Mouse (Mus musculus) heart, embryonic 11.5 days (tissue): ENCODE results near the gene Mthfd2l. TPM values are rescaled to one million over a fixed set of nuclear protein-coding genes. Genes with fewer than 3 reads are reported as not detected.

Experiments
- ATAC-seq: fragments of 200-750 bp; cut with Nextera tagmentation; replicated peaks from 2 replicates; pipeline ENCODE4 v1.8.0; 2017; ENCODE audit warnings: moderate library complexity; ENCODE audit not compliant: insufficient number of reproducible peaks, low FRiP score, low TSS enrichment
- H3K27ac ChIP-seq: fragments of 300-500 bp; sonication (generic); 2 replicates; pipeline ENCODE4 v1.5.1; 2014; ENCODE audit warnings: mild to moderate bottlenecking, low read depth, low read length
- H3K27me3 ChIP-seq: fragments of 300-500 bp; sonication (generic); 2 replicates; pipeline ENCODE4 v1.6.1; 2014; ENCODE audit warnings: mild to moderate bottlenecking, low read length, mixed read lengths; ENCODE audit not compliant: control insufficient read depth, insufficient read depth
- H3K36me3 ChIP-seq: fragments of 300-500 bp; sonication (generic); 2 replicates; pipeline ENCODE4 v1.6.1; 2014; ENCODE audit warnings: mild to moderate bottlenecking, low read length, moderate library complexity, mixed read lengths; ENCODE audit not compliant: control insufficient read depth, insufficient read depth
- H3K4me1 ChIP-seq: fragments of 300-500 bp; sonication (generic); 2 replicates; pipeline ENCODE4 v1.6.1; 2014; ENCODE audit warnings: low read length; ENCODE audit not compliant: control insufficient read depth, insufficient read depth
- H3K4me2 ChIP-seq: fragments of 300-500 bp; sonication (generic); 2 replicates; pipeline ENCODE4 v1.6.1; 2014; ENCODE audit warnings: mild to moderate bottlenecking, moderate library complexity
- H3K4me3 ChIP-seq: fragments of 300-500 bp; sonication (generic); 2 replicates; pipeline ENCODE4 v1.5.1; 2014; ENCODE audit warnings: low read depth, low read length
- H3K9ac ChIP-seq: fragments of 300-500 bp; sonication (generic); 2 replicates; pipeline ENCODE4 v1.6.1; 2014; ENCODE audit warnings: mild to moderate bottlenecking, low read depth, low read length, moderate library complexity
- H3K9me3 ChIP-seq: fragments of 300-500 bp; sonication (generic); replicated peaks from 2 replicates; pipeline ENCODE4 v1.6.1; 2016; ENCODE audit warnings: low read length; ENCODE audit not compliant: control insufficient read depth
- WGBS: fragments of 180-500 bp; shearing (Covaris S2); extraction: QIAGEN DNeasy Blood & Tissue Kit; methylation state at CpG from one replicate; pipeline ENCODE4 v1.1.7; 2014; ENCODE audit not compliant: insufficient replicate concordance; 5-methylcytosine and 5-hydroxymethylcytosine counted together
- polyA plus RNA-seq: library from polyadenylated mRNA; unstranded; fragments of >200 nt; fragmentation: Nextera tagmentation; extraction: Ambion mirVana; gene quantifications from 2 replicates; pipeline ENCODE4 v1.2.1, GENCODE M21; 2014

Gene Mthfd2l
- polyA plus RNA-seq = 32.5 and 33.3 TPM in 2 replicates

- peak; percentile 99 for ATAC-seq
- no peaks in the 10 kb centered on the region for H3K27me3 ChIP-seq
- peaks cover 3% of the 10 kb centered on the region; the same call in 1 of the 2 replicates for H3K36me3 ChIP-seq
- WGBS = under 1% methylated on average over 74 of the region's 79 CpGs
- peak within 1 kb of the TSS; percentile 79 for H3K4me3 ChIP-seq
- H3K9ac ChIP-seq = peak within 1 kb of the TSS; percentile 95
- peak within 1 kb of the TSS; percentile 75 for H3K4me2 ChIP-seq
- H3K9me3 ChIP-seq = no peaks in the 10 kb centered on the region
- peak within 1 kb of the TSS; percentile 95 for H3K27ac ChIP-seq
- peaks cover 6% of the 10 kb centered on the region; the same call in 1 of the 2 replicates for H3K4me1 ChIP-seq
Observed at GRCm38 (mm10) chr5:90930971-90931851, at the start of gene Mthfd2l. TSS of gene Mthfd2l (plus strand) at chr5:90931117.

GRCm38 (mm10) chr5:90881682-90882081 lies 49.2 kb upstream of the Mthfd2l start:
- H3K27me3 ChIP-seq = no peaks in the 10 kb centered on the region
- no peak overlapping the region for H3K4me3 ChIP-seq
- no peaks in the 10 kb centered on the region for H3K4me1 ChIP-seq
- no peaks in the 10 kb centered on the region for H3K36me3 ChIP-seq
- H3K9ac ChIP-seq = no peak overlapping the region
- H3K4me2 ChIP-seq = no peak overlapping the region
- no peak for ATAC-seq
- WGBS = 84% methylated on average over 5 of the region's 5 CpGs
- no peak overlapping the region for H3K27ac ChIP-seq
- H3K9me3 ChIP-seq = no peaks in the 10 kb centered on the region

- Histone ChIP-seq H3K27me3 (no peaks in the 10 kb centered on the region), H3K27ac (no peak overlapping the region), H3K4me2 (no peak overlapping the region), H3K4me3 (no peak overlapping the region), H3K36me3 (no peaks in the 10 kb centered on the region), H3K9me3 (no peaks in the 10 kb centered on the region), H3K4me1 (no peaks in the 10 kb centered on the region), H3K9ac (no peak overlapping the region)
- WGBS = 82% methylated on average over 5 of the region's 5 CpGs
- no peak for ATAC-seq
Observed at GRCm38 (mm10) chr5:90882146-90882545, 48.8 kb upstream of the Mthfd2l start.

- no peaks in the 10 kb centered on the region for H3K27me3 ChIP-seq
- no peak overlapping the region for H3K9ac ChIP-seq
- H3K4me1 ChIP-seq = no peaks in the 10 kb centered on the region
- no peak overlapping the region for H3K4me2 ChIP-seq
- H3K4me3 ChIP-seq = no peak overlapping the region
- no peaks in the 10 kb centered on the region for H3K36me3 ChIP-seq
- no peaks in the 10 kb centered on the region for H3K9me3 ChIP-seq
- no peak overlapping the region for H3K27ac ChIP-seq
- peak; percentile 46; the same call in 1 of the 2 replicates for ATAC-seq
- WGBS = 47% methylated on average over 2 of the region's 2 CpGs
Observed at GRCm38 (mm10) chr5:90884628-90885242, 46.2 kb upstream of the Mthfd2l start.

GRCm38 (mm10) chr5:90888661-90889060 lies 42.3 kb upstream of the Mthfd2l start:
- H3K4me1 ChIP-seq = no peaks in the 10 kb centered on the region
- 65% methylated on average over 5 of the region's 5 CpGs for WGBS
- H3K4me3 ChIP-seq = no peak overlapping the region
- no peaks in the 10 kb centered on the region for H3K27me3 ChIP-seq
- H3K9me3 ChIP-seq = no peaks in the 10 kb centered on the region
- no peak overlapping the region for H3K9ac ChIP-seq
- no peaks in the 10 kb centered on the region for H3K36me3 ChIP-seq
- no peak for ATAC-seq
- H3K27ac ChIP-seq = no peak overlapping the region
- no peak overlapping the region for H3K4me2 ChIP-seq

- WGBS = 10% methylated on average over 30 of the region's 30 CpGs
- no peaks in the 10 kb centered on the region for H3K4me1 ChIP-seq
- peak; percentile 55; the same call in 1 of the 2 replicates for ATAC-seq
- H3K36me3 ChIP-seq = no peaks in the 10 kb centered on the region
- H3K9me3 ChIP-seq = no peaks in the 10 kb centered on the region
- H3K9ac ChIP-seq = peak within 1 kb of the TSS; percentile 67
- H3K4me2 ChIP-seq = peak within 1 kb of the TSS; percentile 86
- H3K27ac ChIP-seq = no peak within 1 kb of the TSS
- peak within 1 kb of the TSS; percentile 51 for H3K4me3 ChIP-seq
- H3K27me3 ChIP-seq = no peaks in the 10 kb centered on the region
Observed at GRCm38 (mm10) chr5:90890519-90891463, 40.1 kb upstream of the Mthfd2l start, which contains the start of gene Cxcl1. TSS of gene Cxcl1 (plus strand) at chr5:90891241.

- H3K27ac ChIP-seq = no peak overlapping the region
- WGBS = 23% methylated on average over 10 of the region's 10 CpGs
- no peak for ATAC-seq
Observed at GRCm38 (mm10) chr5:90891464-90891813, 39.5 kb upstream of the Mthfd2l start.

GRCm38 (mm10) chr5:90894231-90894630 lies 36.7 kb upstream of the Mthfd2l start:
- Histone ChIP-seq H3K27me3 (no peaks in the 10 kb centered on the region), H3K4me2 (no peak overlapping the region), H3K9ac (no peak overlapping the region), H3K36me3 (no peaks in the 10 kb centered on the region), H3K27ac (no peak overlapping the region), H3K9me3 (no peaks in the 10 kb centered on the region), H3K4me3 (no peak overlapping the region), H3K4me1 (no peaks in the 10 kb centered on the region)
- ATAC-seq = no peak
- 61% methylated on average over 8 of the region's 8 CpGs for WGBS

More at GRCm38 (mm10) chr5:90891464-90891813, 39.5 kb upstream of the Mthfd2l start:
- H3K9me3 ChIP-seq = no peaks in the 10 kb centered on the region
- H3K9ac ChIP-seq = peak overlapping the region; percentile 67; the same call in 1 of the 2 replicates
- H3K36me3 ChIP-seq = no peaks in the 10 kb centered on the region
- no peaks in the 10 kb centered on the region for H3K4me1 ChIP-seq
- no peaks in the 10 kb centered on the region for H3K27me3 ChIP-seq
- peak overlapping the region; percentile 86 for H3K4me2 ChIP-seq
- peak overlapping the region; percentile 51 for H3K4me3 ChIP-seq
